Mouse (Mus musculus) stomach, embryonic 16.5 days (tissue): Measurements from ENCODE around the gene Zbtb16. TPM values are rescaled to one million over a fixed set of nuclear protein-coding genes. Genes with fewer than 3 reads are reported as not detected.
A peak's percentile ranks its signal among the peaks of the same experiment; 100 is the strongest.

Source experiments
- ATAC-seq: fragments of 200-750 bp; cut with Nextera tagmentation; 2 replicates; pipeline ENCODE4 v1.8.0; 2017; ENCODE audit warnings: moderate number of reproducible peaks, moderate TSS enrichment; ENCODE audit not compliant: insufficient read depth, low FRiP score
- H3K27ac ChIP-seq: fragments of 300-500 bp; sonication (generic); 2 replicates; pipeline ENCODE4 v1.5.1; 2014; ENCODE audit warnings: low read length
- H3K27me3 ChIP-seq: fragments of 300-500 bp; sonication (generic); 2 replicates; pipeline ENCODE4 v1.6.1; 2014; ENCODE audit warnings: low read length, control low read depth, mixed read lengths; ENCODE audit not compliant: control insufficient read depth, insufficient read depth
- H3K36me3 ChIP-seq: fragments of 300-500 bp; sonication (generic); 2 replicates; pipeline ENCODE4 v1.6.1; 2014; ENCODE audit warnings: low read length; ENCODE audit not compliant: control insufficient read depth, insufficient read depth
- H3K4me1 ChIP-seq: fragments of 300-500 bp; sonication (generic); 2 replicates; pipeline ENCODE4 v1.6.1; 2014; ENCODE audit warnings: low read length, control low read depth, mixed read lengths; ENCODE audit not compliant: control insufficient read depth, insufficient read depth
- H3K4me2 ChIP-seq: fragments of 300-500 bp; sonication (generic); 2 replicates; pipeline ENCODE4 v1.6.1; 2014; ENCODE audit warnings: low read depth, low read length, mixed read lengths
- H3K4me3 ChIP-seq: fragments of 300-500 bp; sonication (generic); replicated peaks from 2 replicates; pipeline ENCODE4 v1.5.1; 2014; ENCODE audit warnings: mild to moderate bottlenecking, low read length
- H3K9ac ChIP-seq: fragments of 300-500 bp; sonication (generic); 2 replicates; pipeline ENCODE4 v1.6.1; 2014; ENCODE audit warnings: low read length
- H3K9me3 ChIP-seq: fragments of 300-500 bp; sonication (generic); replicated peaks from 2 replicates; pipeline ENCODE4 v1.6.1; 2016; ENCODE audit warnings: low read length, control low read depth; ENCODE audit not compliant: control insufficient read depth
- WGBS: fragments of 180-500 bp; shearing (Covaris S2); extraction: QIAGEN DNeasy Blood & Tissue Kit; methylation state at CpG from one replicate; pipeline ENCODE4 v1.1.7; 2014; 5-methylcytosine and 5-hydroxymethylcytosine counted together
- polyA plus RNA-seq: library from polyadenylated mRNA; unstranded; fragments of >200 nt; fragmentation: Nextera tagmentation; extraction: Ambion mirVana; gene quantifications from 2 replicates; pipeline ENCODE4 v1.2.1, GENCODE M21; 2015

Zbtb16 gene
- polyA plus RNA-seq, 1 experiment from 2014 or later, result 5.1 TPM

GRCm38 (mm10) chr9:48618589-48618988, 217.4 kb downstream of the Zbtb16 start:
- Histone ChIP-seq H3K9ac (no peak overlapping the region), H3K9me3 (no peaks in the 10 kb centered on the region), H3K4me1 (no peaks in the 10 kb centered on the region), H3K4me2 (no peak overlapping the region; the same call in 1 of the 2 replicates), H3K27me3 (0 out of 2 replicates have a peak, but pooled peaks cover 6% of the 10 kb centered on the region), H3K36me3 (no peaks in the 10 kb centered on the region), H3K4me3 (no peak overlapping the region), H3K27ac (no peak overlapping the region)
- 21% methylated on average over 6 of the region's 6 CpGs for WGBS
- 0 out of 2 replicates have a peak, but pooled peaks have one; percentile 25 for ATAC-seq

DNA sequence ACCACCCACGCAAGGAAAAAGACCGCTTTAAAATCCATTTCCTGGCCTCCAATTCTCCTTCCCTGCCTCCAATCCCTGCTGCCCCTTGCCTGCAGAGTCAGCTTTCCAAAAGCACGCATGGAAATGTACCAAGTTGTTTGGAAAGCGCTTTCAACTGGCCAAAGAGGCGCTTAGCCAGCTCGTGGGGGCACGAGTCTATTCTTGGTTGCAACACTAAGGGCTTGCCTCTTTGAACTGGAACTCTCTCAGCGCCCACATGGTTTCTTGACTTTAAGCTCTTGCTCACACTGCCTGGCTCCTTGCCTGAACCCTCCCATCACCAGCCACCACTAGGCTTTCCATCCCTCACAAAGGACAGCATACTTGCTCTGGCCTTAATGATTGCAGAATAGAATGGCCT, 217.9 kb downstream of the Zbtb16 start:
- WGBS, result 75% methylated on average over 8 of the region's 8 CpGs
- H3K27me3 ChIP-seq, result 0 out of 2 replicates have a peak, but pooled peaks cover 6% of the 10 kb centered on the region
- 0 out of 2 replicates have a peak, but pooled peaks have one; percentile 13 for ATAC-seq

GRCm38 (mm10) chr9:48617511-48618010, 218.5 kb downstream of the Zbtb16 start:
- no peaks in the 10 kb centered on the region for H3K9me3 ChIP-seq
- H3K4me3 ChIP-seq, result no peak overlapping the region
- H3K4me2 ChIP-seq, result no peak overlapping the region
- H3K36me3 ChIP-seq, result no peaks in the 10 kb centered on the region
- no peak overlapping the region for H3K27ac ChIP-seq
- 78% methylated on average over 3 of the region's 3 CpGs for WGBS
- H3K27me3 ChIP-seq, result 0 out of 2 replicates have a peak, but pooled peaks cover 6% of the 10 kb centered on the region
- ATAC-seq, result no peak
- no peaks in the 10 kb centered on the region for H3K4me1 ChIP-seq
- no peak overlapping the region for H3K9ac ChIP-seq

More for the DNA sequence above, 217.9 kb downstream of the Zbtb16 start:
- H3K4me2 ChIP-seq, result no peak overlapping the region
- no peaks in the 10 kb centered on the region for H3K4me1 ChIP-seq
- no peaks in the 10 kb centered on the region for H3K9me3 ChIP-seq
- H3K4me3 ChIP-seq, result no peak overlapping the region
- no peak overlapping the region for H3K9ac ChIP-seq
- H3K36me3 ChIP-seq, result no peaks in the 10 kb centered on the region
- H3K27ac ChIP-seq, result no peak overlapping the region

DNA sequence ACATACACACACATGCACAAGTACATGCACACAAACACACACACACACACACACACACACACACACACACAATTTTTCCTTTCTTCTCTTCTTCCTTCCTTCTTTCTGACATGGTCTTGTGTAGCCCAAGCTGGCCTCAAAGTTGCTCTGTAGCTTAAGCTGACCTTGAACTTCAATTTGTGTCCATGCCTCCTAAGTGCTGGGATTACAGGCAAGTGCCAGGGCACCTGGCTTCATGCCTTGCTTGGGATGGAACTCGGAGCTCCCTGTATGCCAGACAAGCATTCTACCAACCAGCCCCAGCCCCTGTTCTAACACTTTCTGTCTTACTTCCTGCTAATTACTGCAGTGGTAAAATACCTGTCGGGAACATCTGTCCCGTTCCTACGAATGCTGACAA, 222.8 kb downstream of the Zbtb16 start:
- Histone ChIP-seq H3K36me3 (no peaks in the 10 kb centered on the region), H3K4me2 (no peak overlapping the region), H3K9ac (no peak overlapping the region), H3K27me3 (no peaks in the 10 kb centered on the region), H3K9me3 (no peaks in the 10 kb centered on the region), H3K4me3 (no peak overlapping the region), H3K27ac (no peak overlapping the region), H3K4me1 (no peaks in the 10 kb centered on the region)
- ATAC-seq, result no peak
- 74% methylated on average over 4 of the region's 4 CpGs for WGBS

GRCm38 (mm10) chr9:48612542-48612941, 223.5 kb downstream of the Zbtb16 start:
- no peak overlapping the region for H3K9ac ChIP-seq
- no peak overlapping the region for H3K4me2 ChIP-seq
- no peak overlapping the region for H3K27ac ChIP-seq
- WGBS, result 90% methylated on average over 5 of the region's 5 CpGs
- no peaks in the 10 kb centered on the region for H3K27me3 ChIP-seq
- no peak for ATAC-seq
- no peaks in the 10 kb centered on the region for H3K36me3 ChIP-seq
- H3K4me1 ChIP-seq, result no peaks in the 10 kb centered on the region
- H3K4me3 ChIP-seq, result no peak overlapping the region
- no peaks in the 10 kb centered on the region for H3K9me3 ChIP-seq

GRCm38 (mm10) chr9:48611032-48611431, 225.0 kb downstream of the Zbtb16 start:
- WGBS, result 3% methylated on average over 1 of the region's 1 CpGs
- H3K4me1 ChIP-seq, result no peaks in the 10 kb centered on the region
- no peak overlapping the region for H3K4me2 ChIP-seq
- no peak for ATAC-seq
- H3K9me3 ChIP-seq, result no peaks in the 10 kb centered on the region
- no peak overlapping the region for H3K27ac ChIP-seq
- H3K27me3 ChIP-seq, result no peaks in the 10 kb centered on the region
- H3K4me3 ChIP-seq, result no peak overlapping the region
- H3K36me3 ChIP-seq, result no peaks in the 10 kb centered on the region
- no peak overlapping the region for H3K9ac ChIP-seq

- H3K27me3 ChIP-seq, result no peaks in the 10 kb centered on the region
- no peaks in the 10 kb centered on the region for H3K9me3 ChIP-seq
- 0 out of 2 replicates have a peak, but pooled peaks cover 2% of the 10 kb centered on the region for H3K4me1 ChIP-seq
- 61% methylated on average over 4 of the region's 4 CpGs for WGBS
- H3K36me3 ChIP-seq, result no peaks in the 10 kb centered on the region
- ATAC-seq, result no peak
- H3K9ac ChIP-seq, result no peak overlapping the region
- H3K4me2 ChIP-seq, result no peak overlapping the region
- H3K4me3 ChIP-seq, result no peak overlapping the region
- H3K27ac ChIP-seq, result no peak overlapping the region
Measured at GRCm38 (mm10) chr9:48609734-48610133, 226.3 kb downstream of the Zbtb16 start.

DNA sequence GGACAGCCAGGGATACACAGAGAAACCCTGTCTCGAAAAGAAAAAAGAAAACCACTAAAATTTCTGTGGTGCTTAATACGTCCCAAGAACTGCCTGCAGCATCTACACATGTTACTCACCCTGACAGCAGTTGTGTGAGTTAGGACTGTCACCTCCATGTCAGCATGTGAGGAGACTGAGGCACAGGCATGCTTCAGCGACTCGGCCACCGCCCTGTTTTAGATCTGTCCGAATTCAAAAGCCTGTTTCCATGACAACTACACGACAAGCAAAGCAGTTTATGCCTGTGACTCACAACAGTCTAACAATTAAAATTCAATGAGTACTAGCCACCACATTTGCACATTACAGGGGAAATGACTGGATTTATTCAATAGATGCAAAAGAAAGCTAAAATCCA, 228.6 kb downstream of the Zbtb16 start:
- H3K9me3 ChIP-seq, result no peaks in the 10 kb centered on the region
- no peak overlapping the region for H3K27ac ChIP-seq
- 0 out of 2 replicates have a peak, but pooled peaks cover 2% of the 10 kb centered on the region for H3K4me1 ChIP-seq
- H3K4me3 ChIP-seq, result no peak overlapping the region
- no peaks in the 10 kb centered on the region for H3K36me3 ChIP-seq
- H3K9ac ChIP-seq, result no peak overlapping the region
- no peak for ATAC-seq
- no peaks in the 10 kb centered on the region for H3K27me3 ChIP-seq
- 72% methylated on average over 7 of the region's 7 CpGs for WGBS
- H3K4me2 ChIP-seq, result no peak overlapping the region

DNA sequence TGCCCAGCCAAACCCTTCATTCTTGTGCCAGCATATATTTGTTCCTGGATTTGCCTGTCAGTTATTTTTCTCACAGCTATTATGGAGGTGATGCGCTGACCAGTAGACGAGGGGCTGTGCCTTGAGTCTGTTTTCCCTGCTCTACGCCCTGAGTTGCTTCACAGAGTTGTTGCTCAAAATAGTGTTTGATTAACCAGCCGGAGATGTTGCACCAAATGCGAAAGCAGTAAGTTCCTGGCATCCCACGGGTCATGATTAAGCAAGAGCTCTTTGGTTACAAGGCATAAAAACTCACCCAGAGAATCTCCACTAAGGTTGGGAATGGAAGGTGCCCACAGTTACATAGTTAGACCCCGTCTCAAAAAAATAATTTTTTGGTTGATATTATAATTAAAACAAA, 229.9 kb downstream of the Zbtb16 start:
- WGBS, result 83% methylated on average over 7 of the region's 7 CpGs

More for the DNA sequence above, 229.9 kb downstream of the Zbtb16 start:
- H3K27ac ChIP-seq, result no peak overlapping the region
- ATAC-seq, result no peak
- no peaks in the 10 kb centered on the region for H3K9me3 ChIP-seq
- no peak overlapping the region for H3K9ac ChIP-seq
- H3K36me3 ChIP-seq, result no peaks in the 10 kb centered on the region
- H3K27me3 ChIP-seq, result no peaks in the 10 kb centered on the region
- no peak overlapping the region for H3K4me2 ChIP-seq
- H3K4me1 ChIP-seq, result 0 out of 2 replicates have a peak, but pooled peaks cover 2% of the 10 kb centered on the region
- no peak overlapping the region for H3K4me3 ChIP-seq
